Mouse (Mus musculus) lung, postnatal 0 days (tissue): ENCODE data around the gene Il11ra1.

Source experiments
- CTCF ChIP-seq: IDR thresholded peaks from 2 replicates; pipeline ENCODE4 v1.5.1; 2016; ENCODE audit warnings: antibody characterized with exemption, mild to moderate bottlenecking
- EP300 ChIP-seq: IDR thresholded peaks from 2 replicates; pipeline ENCODE4 v1.6.1; 2016; ENCODE audit warnings: antibody characterized with exemption, mild to moderate bottlenecking, control low read depth

DNA sequence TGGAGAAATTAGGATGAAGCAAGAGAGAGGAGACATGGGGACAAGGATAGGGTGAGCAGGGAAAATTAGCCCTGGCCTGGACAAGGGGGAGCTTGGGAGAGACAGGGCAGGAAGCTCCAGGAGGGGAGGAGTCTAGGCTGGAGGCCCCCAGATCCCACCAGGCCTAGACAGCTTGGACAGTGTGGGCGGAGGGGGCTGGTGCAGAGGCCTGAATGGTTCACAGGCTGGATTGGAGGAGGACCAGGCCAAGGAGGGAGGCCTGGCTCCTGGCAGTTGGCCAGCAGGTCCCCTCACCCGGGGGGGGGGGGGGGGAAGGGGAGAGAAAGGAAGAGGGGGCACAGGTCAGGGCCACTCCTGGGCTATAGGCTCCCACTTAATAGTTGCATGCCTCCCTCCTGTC, 20.5 kb upstream of the Il11ra1 start:
- TF ChIP-seq CTCF, result no peak
- TF ChIP-seq EP300, result no peak
